Mouse (Mus musculus) brain, embryonic 14.5 days (tissue): ENCODE results near the gene Fam219a.

Source experiments
- CTCF ChIP-seq: fragments of 200-500 bp; IDR thresholded peaks from 2 replicates; pipeline ENCODE4 v1.5.1; 2012; ENCODE audit warnings: inconsistent platforms, mild to moderate bottlenecking, moderate library complexity, borderline replicate concordance; ENCODE audit not compliant: insufficient read depth, insufficient read length; ENCODE audit errors: extremely low read depth
- POLR2A ChIP-seq: fragments of 200-500 bp; IDR thresholded peaks from 2 replicates; pipeline ENCODE4 v1.6.1; 2012; ENCODE audit warnings: mild to moderate bottlenecking, inconsistent platforms, borderline replicate concordance; ENCODE audit not compliant: poor library complexity, insufficient read depth, insufficient read length, severe bottlenecking; ENCODE audit errors: extremely low read depth

DNA sequence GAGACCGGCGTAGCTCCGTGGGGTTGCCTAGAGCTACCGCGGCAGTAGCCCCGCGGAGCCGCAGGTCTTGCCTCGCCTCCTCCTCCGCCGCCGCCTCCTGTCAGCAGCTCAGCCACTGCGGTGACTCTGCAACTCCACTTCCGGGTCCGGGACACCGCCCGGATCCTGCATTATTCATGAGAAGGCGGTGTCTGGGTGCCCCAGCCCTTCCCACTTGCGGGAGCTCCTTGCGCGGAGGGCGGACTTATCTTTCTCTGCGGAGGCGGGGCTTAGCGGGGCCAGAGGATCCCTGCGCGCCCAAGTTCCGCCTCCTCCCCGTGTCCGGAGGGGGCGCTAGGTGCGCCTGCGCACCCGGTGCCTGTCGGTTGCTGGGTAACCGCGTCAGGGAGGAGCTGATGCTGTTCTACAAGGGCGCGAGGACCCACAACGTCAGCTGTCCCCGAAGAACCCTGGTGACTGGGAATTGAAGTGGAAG lies at the start of gene Fam219a, which contains the start of gene Dnaic1:
- TF ChIP-seq POLR2A = peak; percentile 90
- peak; percentile 53; the same call in 1 of the 2 replicates for TF ChIP-seq CTCF
